Mouse (Mus musculus) lung, embryonic 15.5 days (tissue): ENCODE measurements around the gene Slc25a25. TPM values are rescaled to one million over a fixed set of nuclear protein-coding genes. Genes with fewer than 3 reads are reported as not detected.

Experiments
- polyA plus RNA-seq: library from polyadenylated mRNA; unstranded; fragments of >200 nt; fragmentation: Nextera tagmentation; extraction: Ambion mirVana; gene quantifications from 2 replicates; pipeline ENCODE4 v1.2.1, GENCODE M21; 2015

Slc25a25 gene
- polyA plus RNA-seq, 1 experiment from 2014 or later: 21.5 TPM

Other genes with a start within 250 kb of the Slc25a25 start
- gene Pomt1, start 214.9 kb downstream of the Slc25a25 start, polyA plus RNA-seq: 19.4 and 24.4 TPM in 2 replicates
- gene Uck1, start 191.3 kb downstream of the Slc25a25 start, polyA plus RNA-seq: 66.6 and 69.9 TPM in 2 replicates
- gene Golga2, start 164.1 kb downstream of the Slc25a25 start, polyA plus RNA-seq: 22.8 and 24.3 TPM in 2 replicates
- 405 and 449 TPM in 2 replicates for gene Swi5, start 163.4 kb downstream of the Slc25a25 start, polyA plus RNA-seq
- 47.0 and 47.7 TPM in 2 replicates for gene Ciz1, start 99.1 kb downstream of the Slc25a25 start, polyA plus RNA-seq
- gene Dnm1, start 98.1 kb downstream of the Slc25a25 start, polyA plus RNA-seq: 7.0 and 7.6 TPM in 2 replicates
- gene 1110008P14Rik, start 69.5 kb downstream of the Slc25a25 start, polyA plus RNA-seq: 32.3 and 33.5 TPM in 2 replicates
- 2.2 TPM in 2 replicates for gene Lcn2, start 63.2 kb downstream of the Slc25a25 start, polyA plus RNA-seq
- gene Ptges2, start 55.5 kb downstream of the Slc25a25 start, polyA plus RNA-seq: 22.6 and 25.4 TPM in 2 replicates
- gene Naif1, start 988 bp downstream of the Slc25a25 start, polyA plus RNA-seq: 6.6 and 7.1 TPM in 2 replicates
- 12.3 and 12.6 TPM in 2 replicates for gene Fam102a, start 83.9 kb upstream of the Slc25a25 start, polyA plus RNA-seq
- 101 and 107 TPM in 2 replicates for gene Dpm2, start 119.4 kb upstream of the Slc25a25 start, polyA plus RNA-seq
- 0.30 and 0.39 TPM in 2 replicates for gene Pip5kl1, start 123.4 kb upstream of the Slc25a25 start, polyA plus RNA-seq
- 0.29 TPM in 1 of 2 replicates, not detected in the other for gene 9430097D07Rik, start 124.2 kb upstream of the Slc25a25 start, polyA plus RNA-seq
- 25.9 and 26.1 TPM in 2 replicates for gene St6galnac4, start 135.7 kb upstream of the Slc25a25 start, polyA plus RNA-seq
- gene St6galnac6, start 148.3 kb upstream of the Slc25a25 start, polyA plus RNA-seq: 25.0 and 26.2 TPM in 2 replicates
- 53.6 and 60.6 TPM in 2 replicates for gene Ak1, start 170.3 kb upstream of the Slc25a25 start, polyA plus RNA-seq
- gene Eng, start 195.2 kb upstream of the Slc25a25 start, polyA plus RNA-seq: 102 and 107 TPM in 2 replicates